Mouse (Mus musculus) kidney, postnatal 14 days (tissue): ENCODE data around the gene Grip1.
A peak's percentile ranks its signal among the peaks of the same experiment; 100 is the strongest.

Source experiments
- DNase-seq: peaks from one replicate; pipeline ENCODE4 v3.0.0; 2022; ENCODE audit warnings: mixed read lengths

Gene Grip1

DNA sequence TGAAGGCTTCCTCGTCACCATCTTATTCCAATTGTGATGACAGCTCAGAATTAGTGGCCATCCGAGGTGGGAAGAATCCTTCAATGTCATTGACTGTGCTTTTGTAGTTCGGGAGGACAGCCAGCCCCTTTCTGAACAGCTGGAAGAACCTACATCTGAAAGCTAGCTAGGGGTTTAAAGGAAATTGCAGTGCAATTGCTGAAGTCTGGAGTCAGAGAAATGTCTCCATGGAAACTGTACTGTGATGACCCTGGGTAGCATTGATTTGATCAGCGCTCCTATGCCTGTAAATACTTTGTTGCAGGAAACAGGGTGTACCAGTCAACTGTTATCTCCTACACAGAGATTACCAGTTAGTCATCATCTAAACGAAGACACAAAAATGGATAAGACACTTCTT, 325.2 kb downstream of the Grip1 start:
- no peak for DNase-seq

DNA sequence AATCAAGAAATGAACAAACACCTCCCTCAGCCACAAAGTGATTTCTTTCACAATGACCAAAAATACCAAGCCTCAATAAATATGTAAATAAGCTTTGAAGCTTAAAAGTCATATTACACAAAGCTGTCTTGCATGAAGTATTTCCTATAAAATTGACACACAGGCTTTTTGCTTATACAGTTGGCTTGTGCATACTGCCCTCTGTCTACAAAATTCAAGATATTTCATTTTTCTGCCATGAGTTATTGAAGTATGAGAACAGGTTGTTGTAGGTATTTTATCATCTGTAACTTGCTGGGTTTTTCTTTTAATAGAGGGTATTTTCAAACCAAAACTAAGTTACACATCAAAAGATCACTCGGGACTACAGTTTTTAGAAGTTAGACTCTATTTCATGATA, 326.0 kb downstream of the Grip1 start:
- no peak for DNase-seq

GRCm38 (mm10) chr10:119790507-119790906, 336.9 kb downstream of the Grip1 start:
- no peak for DNase-seq

DNA sequence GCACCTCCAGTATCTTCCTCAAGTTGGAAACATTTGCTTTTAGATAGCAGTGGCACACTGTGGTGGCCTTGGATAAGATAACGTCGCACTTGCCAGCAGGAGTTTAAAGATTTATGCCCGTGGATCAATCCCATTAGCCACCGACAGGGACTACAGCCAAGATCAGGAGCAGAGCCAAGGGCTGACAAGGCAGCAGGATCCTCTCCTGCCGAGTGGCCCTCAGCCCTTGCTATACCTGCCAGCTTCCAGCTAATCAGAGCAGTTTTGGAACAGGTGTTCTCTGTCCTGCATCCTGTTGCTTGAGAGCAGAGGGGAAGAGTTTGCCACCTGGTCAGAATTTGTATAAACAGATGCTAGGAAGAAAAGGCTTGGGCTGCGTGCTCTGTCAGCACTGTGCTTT, 348.8 kb downstream of the Grip1 start:
- no peak for DNase-seq

DNA sequence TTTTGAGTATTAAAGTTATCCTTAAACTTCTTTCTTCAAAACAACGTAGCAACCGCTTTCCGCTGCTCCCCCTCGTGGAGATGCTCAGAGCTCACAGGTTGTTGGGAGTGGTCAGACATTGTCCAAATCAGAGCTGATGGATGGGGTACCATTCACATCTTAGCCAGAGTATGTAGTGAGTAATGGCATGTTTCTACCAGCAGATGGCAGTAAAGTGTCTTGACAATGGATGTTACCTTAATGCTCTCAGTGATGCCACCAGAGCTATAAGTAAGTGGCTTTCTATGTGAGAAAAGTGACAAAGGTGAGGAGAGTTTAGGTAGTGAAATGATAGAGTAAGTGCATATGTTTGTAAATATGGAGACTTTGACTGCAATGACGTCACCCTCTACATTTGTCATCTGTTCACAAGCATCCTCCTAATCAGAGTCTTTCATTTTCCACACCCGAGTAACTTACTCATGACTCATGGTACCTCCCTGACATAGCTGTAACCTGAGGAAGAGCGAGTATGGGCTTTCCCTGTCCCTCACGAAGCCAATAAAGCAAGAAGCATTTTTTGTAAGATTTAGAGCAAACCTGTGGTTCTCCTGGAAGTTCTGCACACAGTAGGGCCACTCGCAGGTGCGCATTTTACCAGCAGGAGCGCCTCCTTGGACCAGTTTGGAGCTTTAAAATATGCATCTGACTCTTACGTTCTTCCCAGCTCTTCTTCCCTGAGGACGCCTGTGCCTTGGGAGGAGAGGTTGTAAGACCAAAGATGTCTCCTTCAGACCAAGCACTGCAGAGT, 350.2 kb downstream of the Grip1 start:
- peak; percentile 67 for DNase-seq

DNA sequence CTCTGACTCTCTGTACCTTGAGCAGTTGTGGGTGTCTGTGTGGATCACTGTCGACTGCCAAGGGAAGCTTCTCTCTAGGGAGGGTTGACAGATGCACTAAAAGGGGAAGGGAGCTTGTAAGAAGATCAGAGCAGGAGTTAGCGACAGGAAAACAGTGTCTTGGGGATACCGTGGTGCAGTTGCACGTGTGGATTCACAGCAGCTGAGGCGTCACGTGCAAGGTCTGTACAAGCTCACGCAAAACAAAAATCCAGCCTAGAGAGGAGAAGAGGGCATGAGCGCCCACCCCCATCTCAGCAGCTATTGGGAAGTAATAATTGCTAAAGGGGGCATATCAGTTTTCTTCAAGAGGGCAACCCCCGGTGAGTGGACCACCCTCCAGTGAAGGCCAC, 350.8 kb downstream of the Grip1 start:
- DNase-seq: no peak

- DNase-seq: no peak
Measured at GRCm38 (mm10) chr10:119805082-119805481, 351.5 kb downstream of the Grip1 start.

GRCm38 (mm10) chr10:119806151-119806550, 352.5 kb downstream of the Grip1 start:
- no peak for DNase-seq

DNA sequence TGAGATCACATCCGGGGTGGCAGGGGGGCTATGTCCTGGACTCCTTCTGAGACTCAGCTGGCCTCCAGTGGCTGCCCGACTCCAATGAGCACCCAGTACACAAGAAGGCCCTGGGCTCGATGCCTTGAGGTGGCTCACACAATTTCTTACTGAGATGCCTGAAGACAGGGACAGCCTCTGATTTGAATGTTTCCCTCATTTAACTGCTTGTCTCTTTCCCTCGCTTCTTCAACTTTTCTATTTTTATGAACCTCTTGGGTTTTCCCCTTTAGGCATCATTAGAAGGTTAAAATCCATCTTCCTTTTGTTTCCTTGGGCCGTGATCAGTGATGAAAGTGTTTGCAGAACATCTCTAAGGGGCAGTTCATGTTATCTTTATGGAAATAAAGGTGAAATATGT, 354.8 kb downstream of the Grip1 start:
- DNase-seq: no peak

DNA sequence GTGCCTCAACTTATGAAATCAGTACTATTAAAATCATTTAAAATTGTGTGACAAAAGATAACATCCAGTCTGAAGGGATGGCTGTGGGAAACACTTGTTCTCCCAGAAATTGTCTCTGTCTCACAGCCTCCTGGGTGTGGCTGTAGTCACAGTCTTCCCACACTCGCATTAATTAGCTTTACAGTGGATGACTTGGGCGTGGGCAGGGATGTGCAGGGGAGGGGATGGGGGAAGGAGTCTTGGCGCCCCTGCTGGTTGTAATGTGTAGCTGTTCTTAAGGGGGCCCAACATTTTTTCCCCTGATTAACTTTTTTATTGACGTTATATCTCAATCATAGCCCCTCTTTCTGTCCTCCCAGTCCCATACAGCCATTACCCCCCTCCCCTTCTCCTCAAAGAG, 360.5 kb downstream of the Grip1 start:
- DNase-seq: no peak

- peak; percentile 78 for DNase-seq
Measured at GRCm38 (mm10) chr10:119816001-119816400, 362.4 kb downstream of the Grip1 start.

DNA sequence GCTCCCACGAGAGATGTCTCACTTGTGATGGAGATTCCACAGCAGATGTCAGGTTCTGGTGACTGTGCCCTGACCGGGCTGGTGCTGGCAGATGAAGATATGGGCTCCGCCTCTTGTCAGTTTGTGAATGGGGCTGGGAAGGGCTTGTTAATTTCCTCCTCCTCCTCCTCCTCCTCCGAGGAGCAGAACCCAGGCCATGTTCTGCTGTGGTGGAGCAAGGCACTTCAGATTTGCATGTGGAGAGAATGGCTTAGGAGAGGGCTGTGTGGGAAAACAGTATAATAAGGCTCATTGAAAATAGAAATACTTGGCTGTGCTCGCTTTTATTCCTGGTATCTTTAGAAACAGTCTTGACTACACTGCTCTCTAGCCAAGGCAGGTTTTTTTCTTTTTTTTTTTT, 364.8 kb downstream of the Grip1 start:
- DNase-seq: no peak

- DNase-seq: peak; percentile 19
Measured at GRCm38 (mm10) chr10:119819102-119819681, 365.6 kb downstream of the Grip1 start.

GRCm38 (mm10) chr10:119819740-119820139, 366.1 kb downstream of the Grip1 start:
- DNase-seq: no peak

DNA sequence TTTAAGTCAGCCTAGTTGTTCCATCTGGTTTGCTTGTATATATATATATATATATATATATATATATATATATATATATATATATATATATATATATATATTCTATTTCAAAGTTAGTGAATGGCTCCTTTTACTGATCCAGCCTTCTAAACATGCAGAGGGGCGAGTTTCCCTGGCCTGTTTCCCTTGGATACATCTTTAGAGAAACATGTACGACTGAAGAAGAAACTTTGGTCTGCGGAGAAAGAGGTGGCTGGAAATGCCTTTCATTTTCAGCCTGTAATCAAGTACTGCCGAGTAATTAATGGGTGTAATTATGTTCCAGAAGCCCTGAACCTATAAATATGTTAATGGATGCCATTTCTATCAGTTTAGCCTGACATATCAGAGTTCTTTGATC, 366.8 kb downstream of the Grip1 start:
- no peak for DNase-seq

- DNase-seq: peak; percentile 20
Measured at GRCm38 (mm10) chr10:119823691-119824090, 370.1 kb downstream of the Grip1 start.

- DNase-seq: no peak
Measured at GRCm38 (mm10) chr10:119824521-119824920, 370.9 kb downstream of the Grip1 start.

- peak; percentile 78 for DNase-seq
Measured at GRCm38 (mm10) chr10:119830388-119830956, 376.8 kb downstream of the Grip1 start.

DNA sequence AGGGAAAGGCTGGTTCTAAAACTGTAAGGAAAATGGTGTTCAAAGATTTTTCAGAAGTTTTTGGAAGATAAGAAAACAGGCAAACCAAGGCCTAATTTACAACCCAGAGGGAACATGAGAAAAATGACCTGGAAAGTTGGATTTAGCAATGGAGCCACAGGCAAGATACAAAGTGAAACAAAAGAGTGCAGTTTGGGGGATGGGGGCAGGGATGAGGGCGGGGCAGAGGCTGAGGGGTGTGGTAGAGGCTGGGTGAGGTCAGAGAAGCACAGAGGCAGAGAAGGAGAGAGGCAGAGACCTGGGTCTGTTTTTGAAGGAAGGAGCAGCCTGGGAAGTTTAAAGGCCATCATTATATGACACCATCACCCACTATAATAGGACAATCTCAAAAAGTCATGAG, 377.5 kb downstream of the Grip1 start:
- DNase-seq: no peak

DNA sequence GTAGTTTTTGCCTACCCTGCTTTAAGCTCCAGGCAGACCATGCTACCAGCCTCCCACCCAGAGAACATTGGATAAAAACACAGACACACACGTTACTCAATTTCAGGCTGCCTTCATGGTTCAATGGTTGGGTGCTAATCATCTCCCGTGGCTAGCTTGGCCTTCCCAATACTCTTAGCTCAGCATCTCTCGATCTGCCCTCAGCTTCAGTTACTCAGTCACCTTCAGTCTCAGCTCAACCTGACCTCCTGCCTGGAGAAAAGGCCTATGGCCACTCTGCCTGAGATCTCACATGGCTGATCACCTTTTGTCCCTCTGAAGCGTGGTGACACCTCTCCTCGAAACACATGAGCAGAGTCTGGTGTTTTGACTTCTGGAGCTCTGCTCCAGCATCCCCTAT, 379.7 kb downstream of the Grip1 start:
- no peak for DNase-seq

GRCm38 (mm10) chr10:119834122-119834521, 380.5 kb downstream of the Grip1 start:
- no peak for DNase-seq

GRCm38 (mm10) chr10:119839645-119840044, 386.0 kb downstream of the Grip1 start:
- DNase-seq: no peak

DNA sequence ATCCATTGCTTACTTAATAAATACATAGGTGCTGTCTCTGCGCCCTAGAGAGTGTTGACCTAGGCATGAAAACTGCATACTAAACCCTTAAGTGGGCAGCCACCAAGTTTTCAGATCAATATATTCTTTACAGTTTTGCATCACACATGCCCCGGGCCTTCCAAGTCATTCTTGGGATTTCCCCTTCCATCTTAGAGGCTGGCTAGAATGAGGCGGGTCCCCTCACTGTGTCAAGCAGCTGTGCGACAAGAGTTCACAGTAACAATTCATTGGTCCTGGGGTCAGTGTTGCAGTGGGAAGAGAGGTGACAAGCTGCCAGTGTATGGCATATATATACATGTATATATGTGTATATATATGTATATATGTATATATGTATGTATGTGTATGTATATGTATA, 388.4 kb downstream of the Grip1 start:
- DNase-seq: no peak

DNA sequence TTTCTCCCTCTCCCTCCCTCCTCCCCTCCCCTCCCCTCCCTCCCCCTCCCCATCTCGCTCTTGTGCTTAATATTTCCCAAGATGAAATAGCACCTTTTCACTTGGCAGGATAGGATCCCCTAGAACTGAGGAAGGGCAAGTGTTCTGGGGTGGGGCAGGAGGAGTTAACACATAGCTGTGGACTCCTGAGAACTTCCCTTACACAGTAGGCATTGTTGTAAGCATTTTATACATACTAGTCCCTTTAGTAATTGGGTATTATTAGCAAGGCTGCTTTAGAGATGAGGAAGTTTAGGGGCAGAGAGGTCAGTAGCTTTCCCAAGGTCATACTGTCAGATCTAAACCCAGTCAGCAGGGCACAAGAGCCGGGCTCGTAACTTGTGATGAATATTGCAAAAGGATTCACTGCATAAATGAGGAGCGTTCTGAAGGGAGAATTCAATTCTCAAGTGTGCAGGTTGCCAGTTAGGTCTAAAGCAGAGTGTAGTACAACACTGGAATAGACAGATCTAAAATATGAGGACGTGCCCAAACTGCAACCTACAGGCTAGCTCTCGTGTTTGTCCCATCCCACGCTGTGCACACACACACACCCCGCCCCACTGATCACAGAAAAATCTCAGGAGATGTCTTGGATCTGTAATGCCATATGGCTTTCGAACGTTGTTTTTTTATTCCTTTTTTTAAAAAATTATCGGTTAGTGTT, 392.2 kb downstream of the Grip1 start:
- no peak for DNase-seq
